Mouse (Mus musculus) midbrain, embryonic 14.5 days (tissue): ENCODE results near the gene Pir. TPM values are rescaled to one million over a fixed set of nuclear protein-coding genes. Genes with fewer than 3 reads are reported as not detected.

ENCODE experiments used
- ATAC-seq: fragments of 200-750 bp; cut with Nextera tagmentation; 2 replicates; pipeline ENCODE4 v1.8.0; 2017; ENCODE audit warnings: moderate number of reproducible peaks, moderate library complexity; ENCODE audit not compliant: low FRiP score, low TSS enrichment
- DNase-seq: peaks from one replicate; pipeline ENCODE4 v3.0.0-alpha.2; 2015
- H3K27ac ChIP-seq: fragments of 300-500 bp; sonication (generic); replicated peaks from 2 replicates; pipeline ENCODE4 v1.5.1; 2014; ENCODE audit warnings: mild to moderate bottlenecking, low read depth, low read length, moderate library complexity
- H3K27me3 ChIP-seq: fragments of 300-500 bp; sonication (generic); 2 replicates; pipeline ENCODE4 v1.6.1; 2014; ENCODE audit warnings: low read length, control low read depth, mixed read lengths; ENCODE audit not compliant: control insufficient read depth, insufficient read depth
- H3K36me3 ChIP-seq: fragments of 300-500 bp; sonication (generic); 2 replicates; pipeline ENCODE4 v1.6.1; 2014; ENCODE audit warnings: low read length, control low read depth; ENCODE audit not compliant: control insufficient read depth, insufficient read depth
- H3K4me1 ChIP-seq: fragments of 300-500 bp; sonication (generic); 2 replicates; pipeline ENCODE4 v1.6.1; 2014; ENCODE audit warnings: mild to moderate bottlenecking, antibody characterized with exemption, low read length, control low read depth; ENCODE audit not compliant: control insufficient read depth, insufficient read depth
- H3K4me2 ChIP-seq: fragments of 300-500 bp; sonication (generic); 2 replicates; pipeline ENCODE4 v1.6.1; 2014; ENCODE audit warnings: mild to moderate bottlenecking, low read length, moderate library complexity
- H3K4me3 ChIP-seq: fragments of 300-500 bp; sonication (generic); replicated peaks from 2 replicates; pipeline ENCODE4 v1.5.1; 2014; ENCODE audit warnings: low read depth, low read length
- H3K9ac ChIP-seq: fragments of 300-500 bp; sonication (generic); replicated peaks from 2 replicates; pipeline ENCODE4 v1.6.1; 2014; ENCODE audit warnings: mild to moderate bottlenecking, low read length, moderate library complexity
- H3K9me3 ChIP-seq: fragments of 300-500 bp; sonication (generic); 2 replicates; pipeline ENCODE4 v1.6.1; 2016; ENCODE audit warnings: low read length, control low read depth, mixed read lengths; ENCODE audit not compliant: control insufficient read depth
- WGBS: fragments of 180-500 bp; shearing (Covaris S2); extraction: QIAGEN DNeasy Blood & Tissue Kit; methylation state at CpG from one replicate; pipeline ENCODE4 v1.1.7; 2014; 5-methylcytosine and 5-hydroxymethylcytosine counted together
- polyA plus RNA-seq: library from polyadenylated mRNA; unstranded; fragments of >200 nt; fragmentation: Nextera tagmentation; extraction: Ambion mirVana; gene quantifications from 2 replicates; pipeline ENCODE4 v1.2.1, GENCODE M21; 2014

The Pir gene
- polyA plus RNA-seq, 1 experiment from 2014 or later: 2.6 TPM

DNA sequence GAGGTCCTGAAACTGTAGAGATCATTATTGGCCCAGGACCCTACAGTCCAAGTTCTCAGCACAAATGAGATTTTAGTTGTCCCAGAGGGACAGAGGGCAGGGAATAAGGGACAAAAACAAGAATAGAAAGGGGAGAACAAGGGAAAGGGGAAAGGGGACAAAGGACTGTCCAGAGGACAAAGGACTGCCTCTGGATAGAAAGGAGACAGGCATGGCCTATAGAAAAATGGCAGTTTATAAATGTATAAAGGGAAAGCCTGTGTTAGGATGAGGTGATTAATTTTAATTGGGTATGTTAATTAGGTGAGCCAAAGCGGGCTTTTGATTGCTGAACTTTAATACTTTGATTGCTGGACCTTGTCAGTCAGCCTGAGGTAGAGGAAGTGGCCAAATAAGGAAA, 4.3 kb upstream of the Pir start:
- Histone ChIP-seq H3K9ac (no peak overlapping the region), H3K4me3 (no peak overlapping the region), H3K27ac (no peak overlapping the region), H3K9me3 (no peaks in the 10 kb centered on the region), H3K27me3 (no peaks in the 10 kb centered on the region), H3K4me1 (no peaks in the 10 kb centered on the region), H3K4me2 (no peak overlapping the region), H3K36me3 (no peaks in the 10 kb centered on the region)
- no peak for DNase-seq
- ATAC-seq: no peak
- WGBS: 50% methylated on average over 1 of the region's 1 CpGs

DNA sequence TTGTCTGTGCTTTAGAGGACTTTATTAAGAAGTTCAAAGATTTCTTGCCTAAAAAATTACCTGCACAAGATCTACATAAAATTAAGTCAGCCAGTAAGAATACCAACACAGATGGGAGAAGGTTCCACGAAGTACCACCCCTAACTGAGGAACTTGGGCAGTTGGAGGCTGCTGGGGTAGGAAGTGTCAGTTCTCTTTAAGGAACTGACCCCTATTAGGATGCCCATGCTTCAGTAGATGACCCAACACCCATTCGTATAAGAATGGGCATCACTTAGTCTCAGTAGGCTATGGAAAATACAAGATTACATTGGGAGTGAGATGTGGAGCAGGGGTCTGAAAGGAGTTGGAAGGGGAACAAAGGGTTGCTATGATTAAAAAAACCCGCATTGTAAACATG, 1.4 kb downstream of the Pir start:
- Histone ChIP-seq H3K27ac (no peak overlapping the region), H3K27me3 (no peaks in the 10 kb centered on the region), H3K9ac (no peak overlapping the region), H3K4me3 (no peak overlapping the region), H3K4me2 (no peak overlapping the region), H3K36me3 (no peaks in the 10 kb centered on the region), H3K9me3 (no peaks in the 10 kb centered on the region), H3K4me1 (no peaks in the 10 kb centered on the region)
- DNase-seq (no peak), ATAC-seq (no peak)
- 88% methylated on average over 3 of the region's 3 CpGs for WGBS

DNA sequence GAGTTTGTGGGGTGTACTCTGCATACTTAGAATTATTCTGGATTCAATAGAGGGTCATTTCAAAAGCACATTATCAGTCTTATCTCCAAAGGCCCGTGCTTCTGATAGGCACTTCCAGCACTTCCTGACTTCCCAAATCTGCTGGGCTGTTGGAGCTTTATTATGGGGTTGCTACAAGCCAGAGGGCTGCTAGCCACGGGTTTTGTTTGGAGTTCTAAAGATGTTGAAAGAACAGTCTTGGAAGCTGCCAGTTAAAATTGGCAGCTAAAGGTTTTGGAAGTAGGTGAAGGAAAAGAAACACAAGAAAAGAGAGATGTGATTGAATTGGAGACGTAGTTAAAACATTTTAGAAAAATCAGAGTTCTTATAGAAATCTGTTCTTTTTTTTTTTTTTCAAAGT, 6.4 kb downstream of the Pir start:
- 69% methylated on average over 3 of the region's 3 CpGs for WGBS
- H3K4me2 ChIP-seq: no peak overlapping the region

DNA sequence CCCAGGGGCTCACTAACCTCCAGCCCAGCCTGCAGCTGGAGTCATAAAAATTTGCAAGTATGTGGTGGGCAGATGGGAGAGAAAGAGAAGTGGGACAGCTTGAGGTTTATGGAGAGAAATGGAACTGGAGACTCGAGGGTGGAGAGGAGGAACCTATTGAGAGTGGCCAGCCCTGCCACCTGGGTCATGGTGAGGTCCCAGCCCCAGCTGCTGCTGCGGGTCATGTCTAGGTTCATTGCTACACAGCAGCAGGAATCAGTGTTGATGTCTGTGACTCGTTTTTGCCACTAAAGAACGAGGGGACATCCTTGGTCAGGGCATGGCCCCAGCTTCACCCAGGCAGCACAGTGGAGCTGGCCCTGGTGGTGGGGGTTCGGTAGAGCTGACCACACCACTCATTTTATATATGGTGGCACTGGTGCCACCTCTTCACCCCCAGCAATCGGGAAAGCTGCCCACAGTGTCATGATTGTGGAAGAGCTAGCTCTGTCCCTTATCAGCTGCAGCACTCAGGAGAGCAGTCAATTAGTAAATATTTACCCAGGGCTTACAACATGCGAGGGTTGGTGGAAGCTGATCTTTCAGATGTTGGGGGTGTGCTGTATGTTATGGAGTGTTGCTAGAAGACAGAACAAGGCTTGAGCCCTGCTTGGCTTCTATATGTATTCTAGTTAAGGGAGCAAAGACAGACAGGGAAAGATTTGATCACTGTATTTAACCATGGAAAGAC, 11.9 kb downstream of the Pir start:
- no peak for ATAC-seq
- DNase-seq: no peak
- H3K27ac ChIP-seq: no peak overlapping the region
- 73% methylated on average over 7 of the region's 7 CpGs for WGBS
- no peak overlapping the region for H3K9ac ChIP-seq
- no peaks in the 10 kb centered on the region for H3K9me3 ChIP-seq
- H3K27me3 ChIP-seq: no peaks in the 10 kb centered on the region
- no peaks in the 10 kb centered on the region for H3K4me1 ChIP-seq
- no peak overlapping the region for H3K4me2 ChIP-seq
- H3K4me3 ChIP-seq: no peak overlapping the region
- H3K36me3 ChIP-seq: no peaks in the 10 kb centered on the region

More for the DNA sequence above, 6.4 kb downstream of the Pir start:
- Histone ChIP-seq H3K9ac (no peak overlapping the region), H3K4me3 (no peak overlapping the region), H3K4me1 (no peaks in the 10 kb centered on the region), H3K36me3 (no peaks in the 10 kb centered on the region), H3K27me3 (no peaks in the 10 kb centered on the region), H3K9me3 (no peaks in the 10 kb centered on the region), H3K27ac (no peak overlapping the region)
- no peak for DNase-seq
- no peak for ATAC-seq

DNA sequence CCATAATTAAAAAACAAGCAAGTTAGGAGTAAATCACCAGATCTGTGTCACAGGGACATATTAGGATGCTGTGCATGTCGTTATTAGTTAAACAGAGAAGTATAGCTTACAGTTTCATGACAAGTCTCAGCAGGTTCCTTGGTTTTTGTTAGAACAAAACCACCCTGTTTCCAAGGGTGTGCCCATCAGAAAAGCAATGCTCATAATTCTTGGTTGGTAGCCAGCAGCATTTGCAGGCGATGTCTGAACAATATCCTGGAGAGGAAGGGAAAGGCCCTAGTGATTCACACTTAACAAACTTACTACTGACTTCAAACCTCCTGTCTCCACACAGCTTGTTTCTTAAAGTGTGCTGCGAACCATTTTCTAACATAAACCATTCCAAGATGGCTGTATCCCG, 14.6 kb downstream of the Pir start:
- Histone ChIP-seq H3K36me3 (no peaks in the 10 kb centered on the region), H3K4me3 (no peak overlapping the region), H3K4me1 (no peaks in the 10 kb centered on the region), H3K27ac (no peak overlapping the region), H3K9me3 (no peaks in the 10 kb centered on the region), H3K27me3 (no peaks in the 10 kb centered on the region), H3K4me2 (no peak overlapping the region), H3K9ac (no peak overlapping the region)
- ATAC-seq (no peak), DNase-seq (no peak)
- 86% methylated on average over 4 of the region's 4 CpGs for WGBS

DNA sequence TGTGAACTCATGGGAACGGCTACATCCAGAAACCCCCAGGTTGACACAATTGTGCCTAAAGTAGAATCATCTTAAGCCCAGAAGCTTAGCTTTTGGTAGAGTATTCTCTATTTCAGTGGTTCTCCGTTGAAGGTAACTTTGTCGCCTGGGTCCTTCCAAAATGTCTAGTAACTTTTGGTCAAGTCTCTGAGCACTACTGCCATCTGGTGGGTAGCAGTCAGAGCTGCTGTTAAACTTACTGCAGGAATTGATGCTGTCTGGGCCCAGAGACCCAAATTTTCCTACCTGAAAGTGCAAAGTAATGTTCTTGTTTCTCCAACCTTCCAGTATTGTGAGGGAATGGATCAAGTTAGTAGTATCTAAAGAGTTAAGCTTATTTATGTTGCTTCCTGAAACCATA, 17.9 kb downstream of the Pir start:
- Histone ChIP-seq H3K4me1 (no peaks in the 10 kb centered on the region), H3K27ac (no peak overlapping the region), H3K9ac (no peak overlapping the region), H3K36me3 (no peaks in the 10 kb centered on the region), H3K27me3 (no peaks in the 10 kb centered on the region), H3K9me3 (no peaks in the 10 kb centered on the region), H3K4me2 (no peak overlapping the region), H3K4me3 (no peak overlapping the region)
- no peak for ATAC-seq
- DNase-seq: peak; percentile 51
- 76% methylated on average over 3 of the region's 3 CpGs for WGBS

DNA sequence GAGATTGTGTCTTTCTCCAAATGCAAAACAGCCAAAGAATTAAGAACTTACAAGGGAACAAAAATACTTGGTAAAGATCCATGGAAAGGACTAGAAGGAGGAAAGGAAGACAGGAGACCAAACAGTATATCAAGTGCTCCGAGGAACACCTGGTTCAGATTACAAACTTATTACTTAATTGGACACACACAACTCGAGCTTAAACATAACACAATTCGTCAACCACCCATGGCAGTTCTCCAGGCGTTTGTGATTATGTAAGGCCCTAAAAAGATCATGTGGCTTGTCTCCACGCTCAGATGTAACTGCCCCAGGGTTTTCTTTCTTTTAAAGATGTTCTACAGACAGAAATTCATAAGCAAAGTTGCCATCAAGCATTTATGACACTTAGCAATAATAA, 22.0 kb downstream of the Pir start:
- H3K27ac ChIP-seq: no peak overlapping the region
- H3K27me3 ChIP-seq: no peaks in the 10 kb centered on the region; the same call in 1 of the 2 replicates
- WGBS: 75% methylated on average over 5 of the region's 5 CpGs
- H3K4me1 ChIP-seq: no peaks in the 10 kb centered on the region
- no peak overlapping the region for H3K4me2 ChIP-seq
- H3K36me3 ChIP-seq: no peaks in the 10 kb centered on the region
- no peak overlapping the region for H3K9ac ChIP-seq
- H3K4me3 ChIP-seq: no peak overlapping the region
- no peaks in the 10 kb centered on the region for H3K9me3 ChIP-seq
- ATAC-seq: no peak
- no peak for DNase-seq

DNA sequence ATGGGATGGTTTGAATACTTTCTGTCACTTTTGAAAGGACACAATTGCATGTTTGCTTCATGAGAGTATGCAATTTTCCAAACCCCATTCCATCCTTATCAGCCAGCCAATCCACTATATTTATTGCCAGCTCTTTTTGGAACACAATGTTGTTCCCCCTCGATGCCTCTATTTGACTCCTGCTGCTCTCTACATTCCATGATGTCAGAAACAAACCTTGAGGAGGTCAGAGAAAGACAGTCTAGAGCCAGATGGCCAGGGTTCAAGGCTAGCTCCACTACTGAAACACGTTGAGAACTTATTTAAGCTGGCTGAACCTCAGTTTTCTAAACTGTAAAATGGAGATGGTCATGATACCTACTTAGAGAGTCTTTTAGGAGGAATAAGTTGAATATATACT, 37.1 kb downstream of the Pir start:
- no peak overlapping the region for H3K9ac ChIP-seq
- H3K36me3 ChIP-seq: no peaks in the 10 kb centered on the region
- ATAC-seq (no peak), DNase-seq (no peak)
- no peak overlapping the region for H3K4me2 ChIP-seq
- no peaks in the 10 kb centered on the region for H3K4me1 ChIP-seq
- WGBS: 69% methylated on average over 2 of the region's 2 CpGs
- no peak overlapping the region for H3K27ac ChIP-seq
- H3K9me3 ChIP-seq: no peaks in the 10 kb centered on the region
- H3K27me3 ChIP-seq: no peaks in the 10 kb centered on the region
- no peak overlapping the region for H3K4me3 ChIP-seq

DNA sequence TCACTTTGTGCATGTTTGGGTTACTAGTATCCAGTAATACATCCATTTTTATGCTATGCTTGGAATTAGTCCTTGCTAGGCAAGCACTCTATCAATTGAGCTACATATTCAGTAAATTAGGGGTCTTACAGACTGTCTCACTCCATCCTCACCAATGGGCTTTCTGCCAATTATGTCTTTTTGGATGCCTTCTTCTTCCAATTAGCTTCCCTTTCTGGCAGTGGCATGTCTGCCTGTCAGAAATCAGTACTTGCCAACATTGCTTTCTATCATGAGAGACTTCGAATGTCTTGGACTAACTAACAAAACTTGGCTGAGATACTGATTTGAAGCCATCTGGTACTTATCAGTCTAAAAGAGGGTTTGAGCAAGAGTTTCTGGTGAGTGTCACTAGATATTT, 44.7 kb downstream of the Pir start:
- no peak overlapping the region for H3K4me3 ChIP-seq
- no peak overlapping the region for H3K9ac ChIP-seq
- H3K27me3 ChIP-seq: no peaks in the 10 kb centered on the region
- WGBS: 79% methylated on average over 1 of the region's 1 CpGs
- no peaks in the 10 kb centered on the region for H3K9me3 ChIP-seq
- DNase-seq (no peak), ATAC-seq (no peak)
- no peak overlapping the region for H3K4me2 ChIP-seq
- H3K36me3 ChIP-seq: no peaks in the 10 kb centered on the region
- H3K27ac ChIP-seq: no peak overlapping the region
- H3K4me1 ChIP-seq: no peaks in the 10 kb centered on the region
